Mouse (Mus musculus) stomach, postnatal 0 days (tissue): ENCODE data around the gene Ccnb1ip1.

Experiments used
- CTCF ChIP-seq: IDR thresholded peaks from 2 replicates; pipeline ENCODE4 v1.5.1; 2016; ENCODE audit warnings: antibody characterized with exemption, low read depth, mild to moderate bottlenecking, moderate library complexity
- EP300 ChIP-seq: optimal IDR thresholded peaks from 2 replicates; pipeline ENCODE3; 2016; ENCODE audit warnings: antibody characterized with exemption

- TF ChIP-seq CTCF (no peak), EP300 (no peak)
These were observed 41.8 kb downstream of the Ccnb1ip1 start for GRCm38 (mm10) chr14:50765736-50766135.
